Mouse (Mus musculus): ENCODE results near the gene Zfp385b. TPM values are rescaled to one million over a fixed set of nuclear protein-coding genes. Genes with fewer than 3 reads are reported as not detected.
A peak's percentile ranks its signal among the peaks of the same experiment; 100 is the strongest.

Zfp385b gene
- polyA plus RNA-seq, 1 experiment from 2014 or later = 0.85 TPM

DNA sequence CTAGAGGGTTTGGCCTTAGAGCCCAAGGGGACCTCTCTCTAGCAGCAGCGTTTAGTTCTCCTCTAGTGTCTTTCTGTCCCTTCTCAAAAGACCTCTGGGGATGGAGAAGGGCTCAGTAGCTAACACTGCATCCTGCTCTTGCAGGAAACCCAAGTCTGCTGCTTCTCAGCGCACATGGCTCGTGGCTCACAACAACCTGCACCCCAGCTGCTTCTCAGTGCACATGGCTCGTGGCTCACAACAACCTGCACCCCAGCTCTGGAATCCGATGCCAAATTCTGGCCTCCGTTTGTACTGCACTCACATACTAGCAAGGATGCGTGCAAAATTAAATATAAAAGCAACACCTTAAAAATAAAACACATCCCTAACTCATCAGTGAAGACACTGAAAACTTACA is 92.6 kb downstream of the Zfp385b start:
- H3K36me3 ChIP-seq (replicated peaks) = no peaks in the 10 kb centered on the region
- H3K27ac ChIP-seq (replicated peaks) = no peak overlapping the region
- no peaks in the 10 kb centered on the region for H3K27me3 ChIP-seq (replicated peaks; ENCODE audit: low read depth, poor library complexity, severe bottlenecking)
- no peaks in the 10 kb centered on the region for H3K9me3 ChIP-seq
- DNase-seq (ENCODE audit: low spot score) = no peak
- WGBS = 89% methylated on average over 7 of the region's 7 CpGs
- no peaks in the 10 kb centered on the region for H3K4me1 ChIP-seq
- no peak overlapping the region for H3K4me3 ChIP-seq

DNA sequence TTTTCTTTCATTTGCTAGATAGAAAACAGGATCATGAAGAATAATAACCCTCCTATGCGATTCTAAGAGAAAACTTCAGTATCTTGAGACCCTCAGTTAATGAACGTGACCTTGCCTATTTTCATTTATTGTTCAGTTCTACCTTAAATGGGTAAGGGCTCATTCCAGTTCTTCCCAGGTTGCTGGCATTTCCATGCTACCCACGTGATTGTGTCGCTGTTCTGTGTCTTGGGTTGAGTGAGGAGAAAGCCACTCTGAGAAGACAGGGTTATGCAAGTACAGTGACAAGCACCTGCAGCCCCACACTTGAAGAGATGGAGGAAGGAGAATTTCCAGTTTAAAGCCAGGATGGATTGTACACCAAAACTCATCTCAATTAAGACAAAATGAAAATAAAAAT is 98.6 kb downstream of the Zfp385b start:
- Histone ChIP-seq H3K27me3 (replicated peaks; ENCODE audit: low read depth, poor library complexity, severe bottlenecking) (no peaks in the 10 kb centered on the region), H3K4me1 (no peaks in the 10 kb centered on the region), H3K9me3 (no peaks in the 10 kb centered on the region), H3K27ac (replicated peaks) (no peak overlapping the region), H3K36me3 (replicated peaks) (no peaks in the 10 kb centered on the region), H3K4me3 (no peak overlapping the region)
- WGBS = 90% methylated on average over 4 of the region's 4 CpGs
- no peak for DNase-seq (ENCODE audit: low spot score)

DNA sequence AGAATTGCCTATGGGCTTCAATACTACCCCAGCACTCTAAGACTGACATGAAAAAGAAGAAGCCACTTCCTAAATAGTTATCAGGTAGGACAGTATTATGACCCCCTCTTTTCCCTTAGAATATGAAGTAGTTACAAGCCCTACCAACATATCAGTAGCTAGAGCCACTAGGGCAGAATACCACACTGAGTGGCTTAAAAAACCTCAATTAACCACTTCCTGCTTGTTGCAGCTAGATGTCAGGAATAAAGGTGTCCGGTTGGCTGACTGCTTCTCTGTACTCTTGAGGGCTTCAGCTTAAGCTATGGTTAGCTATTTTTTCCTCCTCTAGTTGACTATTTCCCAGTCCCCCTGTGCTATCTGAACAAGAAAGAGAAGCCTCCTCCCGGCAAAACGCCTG is 103.1 kb downstream of the Zfp385b start:
- no peaks in the 10 kb centered on the region for H3K36me3 ChIP-seq (replicated peaks)
- DNase-seq (ENCODE audit: low spot score) = no peak
- no peaks in the 10 kb centered on the region for H3K27me3 ChIP-seq (replicated peaks; ENCODE audit: low read depth, poor library complexity, severe bottlenecking)
- no peaks in the 10 kb centered on the region for H3K4me1 ChIP-seq
- H3K9me3 ChIP-seq = no peaks in the 10 kb centered on the region
- no peak overlapping the region for H3K4me3 ChIP-seq
- no peak overlapping the region for H3K27ac ChIP-seq (replicated peaks)
- 86% methylated on average over 3 of the region's 3 CpGs for WGBS

DNA sequence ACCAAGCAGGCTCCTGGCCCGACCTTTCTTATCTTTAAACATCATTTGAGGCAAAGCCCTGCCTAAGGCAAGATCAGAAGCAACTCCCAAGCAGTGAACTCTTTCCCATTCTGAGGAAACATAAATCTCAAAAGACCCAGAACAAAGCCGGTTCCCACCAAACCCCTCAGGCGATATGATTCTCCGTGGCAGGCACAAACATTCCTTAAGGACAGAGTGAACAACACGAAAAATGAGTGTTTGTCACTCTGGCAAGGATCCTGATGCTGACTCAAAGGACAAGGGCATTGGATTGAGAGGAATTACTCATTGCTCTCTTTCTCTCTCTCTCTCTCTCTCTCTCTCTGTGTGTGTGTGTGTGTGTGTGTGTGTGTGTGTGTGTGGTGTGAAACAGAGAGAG is 105.6 kb downstream of the Zfp385b start:
- Histone ChIP-seq H3K4me1 (no peaks in the 10 kb centered on the region), H3K36me3 (replicated peaks) (no peaks in the 10 kb centered on the region), H3K27me3 (replicated peaks; ENCODE audit: low read depth, poor library complexity, severe bottlenecking) (no peaks in the 10 kb centered on the region), H3K9me3 (no peaks in the 10 kb centered on the region), H3K4me3 (no peak overlapping the region), H3K27ac (replicated peaks) (no peak overlapping the region)
- no peak for DNase-seq (ENCODE audit: low spot score)
- WGBS = 44% methylated on average over 5 of the region's 5 CpGs

DNA sequence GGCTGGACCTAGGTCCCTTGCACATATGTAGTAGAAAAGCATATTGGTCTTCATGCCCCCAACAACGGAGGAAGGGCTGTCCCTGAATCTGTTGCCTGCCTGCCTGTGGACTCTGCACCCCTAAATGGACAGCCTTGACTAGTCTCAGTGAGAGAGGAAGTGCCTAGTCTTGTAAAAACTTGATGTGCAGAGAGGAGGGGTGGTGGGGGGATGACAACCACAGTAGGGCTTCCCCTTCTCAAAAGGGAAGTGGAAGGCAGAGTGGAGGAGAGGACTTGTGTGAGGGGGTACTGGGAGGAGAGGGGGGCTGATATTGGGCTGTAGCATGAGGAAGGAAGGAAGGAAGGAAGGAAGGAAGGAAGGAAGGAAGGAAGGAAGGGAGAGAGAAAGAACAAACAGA is 107.7 kb downstream of the Zfp385b start:
- Histone ChIP-seq H3K4me3 (no peak overlapping the region), H3K27ac (replicated peaks) (no peak overlapping the region), H3K27me3 (replicated peaks; ENCODE audit: low read depth, poor library complexity, severe bottlenecking) (no peaks in the 10 kb centered on the region), H3K4me1 (no peaks in the 10 kb centered on the region), H3K36me3 (replicated peaks) (no peaks in the 10 kb centered on the region), H3K9me3 (no peaks in the 10 kb centered on the region)
- WGBS = 86% methylated on average over 1 of the region's 1 CpGs
- DNase-seq (ENCODE audit: low spot score) = no peak

DNA sequence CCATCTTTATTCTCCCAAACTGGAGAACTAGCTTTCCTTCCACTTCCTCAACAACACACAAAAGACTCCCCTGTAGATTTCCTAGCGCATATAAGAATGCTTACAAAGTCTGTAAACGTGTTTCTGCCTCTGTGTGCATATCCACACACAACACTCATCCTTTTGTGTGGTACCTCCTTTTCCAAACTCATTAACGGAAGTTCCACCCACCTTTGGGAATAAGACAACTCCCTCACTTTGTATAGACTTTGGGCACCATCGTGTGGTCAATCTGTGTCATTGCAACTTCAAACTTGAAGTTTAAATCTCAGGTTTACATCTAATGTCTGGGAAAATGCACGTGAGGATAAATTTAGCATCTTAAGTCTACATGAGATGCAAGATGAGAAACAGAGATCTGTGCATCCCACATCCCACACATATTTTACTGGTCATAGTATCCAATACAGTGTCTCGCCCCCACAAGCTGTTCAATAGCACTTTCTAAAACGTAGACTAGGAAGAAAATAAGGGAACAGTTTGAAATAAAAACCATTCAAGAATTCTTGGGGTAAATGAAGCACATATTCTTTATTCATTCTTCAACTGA is 110.1 kb downstream of the Zfp385b start:
- Histone ChIP-seq H3K27me3 (replicated peaks; ENCODE audit: low read depth, poor library complexity, severe bottlenecking) (no peaks in the 10 kb centered on the region), H3K27ac (replicated peaks) (no peak overlapping the region), H3K4me1 (no peaks in the 10 kb centered on the region), H3K9me3 (no peaks in the 10 kb centered on the region), H3K36me3 (replicated peaks) (no peaks in the 10 kb centered on the region), H3K4me3 (no peak overlapping the region)
- 27% methylated on average over 7 of the region's 7 CpGs for WGBS
- DNase-seq (ENCODE audit: low spot score) = peak; percentile 49

DNA sequence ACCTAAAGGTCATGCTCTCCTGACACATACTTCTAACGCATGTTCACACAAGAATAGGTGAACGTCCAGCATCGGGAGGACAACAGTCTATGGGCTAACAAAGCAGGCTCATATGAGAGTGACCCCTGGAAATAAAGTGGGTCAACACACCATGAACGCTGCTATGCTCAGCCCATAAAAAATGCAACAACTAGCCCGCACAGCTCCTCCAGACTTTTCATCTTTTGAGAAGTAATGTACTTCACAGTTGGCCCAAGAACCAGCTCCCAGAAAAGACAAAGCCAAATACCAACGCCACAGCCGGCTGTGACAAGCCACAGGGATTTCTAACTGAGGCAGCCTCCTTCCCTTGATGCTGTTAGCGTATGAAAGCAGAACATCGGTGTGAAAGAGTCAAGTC is 112.3 kb downstream of the Zfp385b start:
- Histone ChIP-seq H3K4me3 (no peak overlapping the region), H3K36me3 (replicated peaks) (no peaks in the 10 kb centered on the region), H3K27ac (replicated peaks) (no peak overlapping the region), H3K27me3 (replicated peaks; ENCODE audit: low read depth, poor library complexity, severe bottlenecking) (no peaks in the 10 kb centered on the region), H3K4me1 (0 out of 2 replicates have a peak, but pooled peaks cover 3% of the 10 kb centered on the region), H3K9me3 (no peaks in the 10 kb centered on the region)
- DNase-seq (ENCODE audit: low spot score) = no peak
- 80% methylated on average over 9 of the region's 9 CpGs for WGBS

DNA sequence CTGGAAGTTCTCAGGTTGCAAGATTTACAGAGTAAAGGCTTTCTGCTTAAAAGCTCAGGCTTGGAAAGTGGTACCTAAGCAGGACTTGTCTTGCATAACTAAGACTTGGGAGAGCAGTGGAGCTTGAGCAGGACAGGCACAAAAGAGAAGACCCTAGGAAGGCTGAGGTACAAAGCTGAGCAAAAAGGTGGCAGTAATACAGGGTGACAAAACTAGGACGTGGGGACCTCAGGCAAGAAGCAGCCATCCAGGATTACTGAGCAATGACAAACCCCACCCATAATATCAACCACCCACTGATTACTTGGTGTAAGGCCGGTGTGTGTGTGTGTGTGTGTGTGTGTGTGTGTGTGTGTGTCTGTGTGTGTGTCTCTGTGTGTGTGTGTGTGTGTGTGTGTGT is 114.0 kb downstream of the Zfp385b start:
- Histone ChIP-seq H3K4me3 (no peak overlapping the region), H3K27ac (replicated peaks) (no peak overlapping the region), H3K27me3 (replicated peaks; ENCODE audit: low read depth, poor library complexity, severe bottlenecking) (no peaks in the 10 kb centered on the region), H3K4me1 (0 out of 2 replicates have a peak, but pooled peaks cover 3% of the 10 kb centered on the region), H3K36me3 (replicated peaks) (no peaks in the 10 kb centered on the region), H3K9me3 (no peaks in the 10 kb centered on the region)
- WGBS = 78% methylated on average over 2 of the region's 2 CpGs
- DNase-seq (ENCODE audit: low spot score) = no peak

DNA sequence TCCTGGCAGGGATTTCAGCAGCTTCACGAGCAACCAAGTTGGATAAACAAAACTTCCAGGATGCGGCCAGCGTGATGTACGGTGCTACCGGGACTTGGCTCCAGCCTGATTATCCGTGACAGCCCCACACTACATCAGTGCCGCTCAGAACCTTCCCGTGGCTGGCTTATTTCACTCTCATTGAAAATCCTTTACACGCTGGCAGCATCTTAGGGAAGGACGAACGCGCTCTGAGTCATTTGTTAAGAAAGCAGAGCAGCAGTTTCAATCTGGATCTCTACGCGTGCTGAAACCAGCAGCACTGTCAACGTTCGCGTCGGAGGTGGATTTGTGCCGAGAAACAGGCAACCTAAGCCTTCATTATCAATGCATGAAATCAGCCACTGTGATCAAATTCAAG is 116.4 kb downstream of the Zfp385b start:
- Histone ChIP-seq H3K4me3 (no peak overlapping the region), H3K9me3 (no peaks in the 10 kb centered on the region), H3K27ac (replicated peaks) (no peak overlapping the region), H3K36me3 (replicated peaks) (no peaks in the 10 kb centered on the region), H3K27me3 (replicated peaks; ENCODE audit: low read depth, poor library complexity, severe bottlenecking) (no peaks in the 10 kb centered on the region), H3K4me1 (0 out of 2 replicates have a peak, but pooled peaks cover 3% of the 10 kb centered on the region)
- no peak for DNase-seq (ENCODE audit: low spot score)
- 66% methylated on average over 19 of the region's 19 CpGs for WGBS

DNA sequence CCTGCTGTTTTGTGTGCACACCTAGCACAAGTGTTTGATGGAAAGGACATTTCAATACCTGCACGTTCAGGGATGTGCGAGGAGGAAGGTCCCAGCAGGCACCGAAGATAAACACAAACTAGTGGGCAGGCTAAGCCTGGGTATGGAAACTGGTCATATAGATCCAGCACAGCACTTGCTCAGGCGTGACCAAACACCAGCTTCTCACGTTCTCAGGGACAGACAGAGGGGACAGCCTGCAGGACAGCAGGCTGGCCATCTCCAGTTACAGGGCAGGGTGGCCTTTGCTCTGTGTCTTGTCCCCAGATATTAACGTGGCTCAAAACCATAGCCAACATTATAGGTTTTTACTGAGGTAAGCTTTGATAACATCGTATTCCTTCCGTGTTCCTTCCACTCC is 128.3 kb downstream of the Zfp385b start:
- no peak overlapping the region for H3K4me3 ChIP-seq
- DNase-seq (ENCODE audit: low spot score) = no peak
- H3K4me1 ChIP-seq = no peaks in the 10 kb centered on the region
- WGBS = 74% methylated on average over 8 of the region's 8 CpGs
- H3K36me3 ChIP-seq (replicated peaks) = no peaks in the 10 kb centered on the region
- H3K9me3 ChIP-seq = no peaks in the 10 kb centered on the region
- no peak overlapping the region for H3K27ac ChIP-seq (replicated peaks)
- no peaks in the 10 kb centered on the region for H3K27me3 ChIP-seq (replicated peaks; ENCODE audit: low read depth, poor library complexity, severe bottlenecking)

DNA sequence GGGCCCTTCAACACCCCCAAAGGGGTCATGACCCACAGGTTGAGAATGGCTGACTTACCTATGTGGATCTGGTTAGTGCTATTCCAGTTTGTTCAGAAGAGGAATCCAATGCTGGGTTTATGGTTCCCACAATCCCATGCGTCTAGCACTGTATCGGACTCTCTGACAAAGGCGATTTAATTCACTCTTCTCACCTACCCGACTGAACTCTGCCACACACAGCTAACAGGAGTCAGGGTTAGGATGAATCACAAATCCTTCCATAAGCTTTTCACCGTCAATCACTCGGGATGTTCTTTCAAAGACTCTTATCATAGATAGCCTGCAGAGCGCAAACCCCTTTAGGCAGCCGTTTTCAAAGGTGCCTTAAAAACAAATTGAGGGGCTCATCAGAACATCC is 129.1 kb downstream of the Zfp385b start:
- Histone ChIP-seq H3K27me3 (replicated peaks; ENCODE audit: low read depth, poor library complexity, severe bottlenecking) (no peaks in the 10 kb centered on the region), H3K9me3 (no peaks in the 10 kb centered on the region), H3K36me3 (replicated peaks) (no peaks in the 10 kb centered on the region), H3K4me1 (no peaks in the 10 kb centered on the region), H3K27ac (replicated peaks) (no peak overlapping the region), H3K4me3 (no peak overlapping the region)
- WGBS = 84% methylated on average over 8 of the region's 8 CpGs
- DNase-seq (ENCODE audit: low spot score) = no peak

DNA sequence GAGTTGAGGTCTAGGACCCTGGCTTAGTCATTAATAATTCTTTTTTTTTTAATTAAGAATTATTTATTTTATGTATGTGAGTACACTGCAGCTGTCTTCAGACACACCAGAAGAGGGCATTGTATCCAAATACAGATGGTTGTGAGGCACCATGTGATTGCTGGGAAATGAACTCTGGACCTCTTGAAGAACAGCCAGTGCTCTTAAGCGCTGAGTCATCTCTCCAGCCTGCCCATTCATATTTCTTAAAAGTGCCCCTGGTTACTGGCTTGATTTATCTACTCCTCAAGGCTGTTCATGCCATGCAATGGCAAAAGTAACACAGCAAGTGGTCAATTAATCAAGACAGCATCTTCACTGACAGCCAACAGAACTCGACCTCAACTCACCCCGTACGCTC is 130.8 kb downstream of the Zfp385b start:
- no peak for DNase-seq (ENCODE audit: low spot score)
- H3K36me3 ChIP-seq (replicated peaks) = no peaks in the 10 kb centered on the region
- no peaks in the 10 kb centered on the region for H3K4me1 ChIP-seq
- 91% methylated on average over 4 of the region's 4 CpGs for WGBS
- no peaks in the 10 kb centered on the region for H3K27me3 ChIP-seq (replicated peaks; ENCODE audit: low read depth, poor library complexity, severe bottlenecking)
- H3K27ac ChIP-seq (replicated peaks) = no peak overlapping the region
- H3K9me3 ChIP-seq = no peaks in the 10 kb centered on the region
- no peak overlapping the region for H3K4me3 ChIP-seq

DNA sequence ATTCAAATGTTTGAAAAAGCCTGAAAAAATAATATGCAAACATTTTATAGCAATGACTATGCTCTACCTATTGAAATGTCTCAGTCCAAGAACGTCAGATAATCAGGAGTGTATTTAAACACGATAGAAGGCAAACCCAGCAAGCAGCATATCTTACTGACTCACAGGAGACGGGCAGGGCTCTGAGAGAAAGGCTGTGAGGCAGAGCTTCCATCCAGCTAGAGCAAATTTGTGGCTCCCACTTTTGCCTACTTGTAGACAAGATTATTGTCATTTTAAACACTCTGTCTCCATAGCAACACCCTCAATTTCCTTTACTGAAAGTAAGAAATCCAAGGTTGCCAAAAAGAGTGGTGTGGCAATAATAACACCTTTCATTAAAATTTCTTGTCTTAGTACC is 135.4 kb downstream of the Zfp385b start:
- no peaks in the 10 kb centered on the region for H3K27me3 ChIP-seq (replicated peaks; ENCODE audit: low read depth, poor library complexity, severe bottlenecking)
- DNase-seq (ENCODE audit: low spot score) = no peak
- no peaks in the 10 kb centered on the region for H3K36me3 ChIP-seq (replicated peaks)
- H3K4me3 ChIP-seq = no peak overlapping the region
- H3K9me3 ChIP-seq = no peaks in the 10 kb centered on the region
- no peak overlapping the region for H3K27ac ChIP-seq (replicated peaks)
- 85% methylated on average over 3 of the region's 3 CpGs for WGBS
- H3K4me1 ChIP-seq = no peaks in the 10 kb centered on the region

DNA sequence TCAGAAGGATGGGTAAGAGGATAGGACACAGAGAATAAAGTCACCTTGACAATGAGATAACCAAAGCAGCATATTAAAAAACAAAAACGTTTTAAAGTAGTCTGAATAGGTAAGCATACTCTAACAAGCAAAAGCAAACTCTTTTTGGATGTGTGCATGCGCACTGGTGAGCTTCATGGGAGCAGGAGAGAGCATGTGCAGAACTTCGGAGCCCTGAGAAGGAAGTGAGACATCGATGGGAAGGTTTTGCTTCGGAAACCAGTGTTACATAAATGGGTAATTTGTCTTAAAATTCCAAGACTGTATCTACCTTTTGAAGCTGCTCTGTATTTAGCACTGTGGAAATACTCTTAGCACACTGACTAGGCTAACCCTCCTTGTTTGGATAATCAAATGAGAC is 137.2 kb downstream of the Zfp385b start:
- DNase-seq (ENCODE audit: low spot score) = no peak
- Histone ChIP-seq H3K4me1 (no peaks in the 10 kb centered on the region), H3K36me3 (replicated peaks) (no peaks in the 10 kb centered on the region), H3K9me3 (no peaks in the 10 kb centered on the region), H3K27me3 (replicated peaks; ENCODE audit: low read depth, poor library complexity, severe bottlenecking) (no peaks in the 10 kb centered on the region), H3K4me3 (no peak overlapping the region), H3K27ac (replicated peaks) (no peak overlapping the region)
- WGBS = 86% methylated on average over 5 of the region's 5 CpGs
